Mouse (Mus musculus) midbrain, embryonic 13.5 days (tissue): ENCODE data around the gene Tnfrsf11a. TPM values are rescaled to one million over a fixed set of nuclear protein-coding genes. Genes with fewer than 3 reads are reported as not detected.
A peak's percentile ranks its signal among the peaks of the same experiment; 100 is the strongest.

Source experiments
- ATAC-seq: fragments of 200-750 bp; cut with Nextera tagmentation; 2 replicates; pipeline ENCODE4 v1.8.0; 2017; ENCODE audit warnings: mild to moderate bottlenecking, moderate TSS enrichment, moderate library complexity
- H3K27ac ChIP-seq: fragments of 300-500 bp; sonication (generic); 2 replicates; pipeline ENCODE4 v1.5.1; 2015; ENCODE audit warnings: inconsistent platforms, mild to moderate bottlenecking, moderate library complexity
- H3K27me3 ChIP-seq: fragments of 300-500 bp; sonication (generic); 2 replicates; pipeline ENCODE4 v1.6.1; 2015; ENCODE audit warnings: mild to moderate bottlenecking, inconsistent platforms
- H3K36me3 ChIP-seq: fragments of 300-500 bp; sonication (generic); 2 replicates; pipeline ENCODE4 v1.6.1; 2015; ENCODE audit warnings: mild to moderate bottlenecking, inconsistent platforms
- H3K4me1 ChIP-seq: fragments of 300-500 bp; sonication (generic); replicated peaks from 2 replicates; pipeline ENCODE4 v1.6.1; 2015; ENCODE audit warnings: inconsistent platforms
- H3K4me2 ChIP-seq: fragments of 300-500 bp; sonication (generic); replicated peaks from 2 replicates; pipeline ENCODE4 v1.6.1; 2015; ENCODE audit warnings: moderate library complexity, mild to moderate bottlenecking, inconsistent platforms
- H3K4me3 ChIP-seq: fragments of 300-500 bp; sonication (generic); replicated peaks from 2 replicates; pipeline ENCODE4 v1.5.1; 2015; ENCODE audit warnings: mild to moderate bottlenecking, inconsistent platforms
- H3K9ac ChIP-seq: fragments of 300-500 bp; sonication (generic); replicated peaks from 2 replicates; pipeline ENCODE4 v1.6.1; 2015; ENCODE audit warnings: mild to moderate bottlenecking, inconsistent platforms
- H3K9me3 ChIP-seq: fragments of 300-500 bp; sonication (generic); 2 replicates; pipeline ENCODE4 v1.6.1; 2016; ENCODE audit warnings: mild to moderate bottlenecking, inconsistent platforms
- WGBS: fragments of 180-500 bp; shearing (Covaris S2); methylation state at CpG from one replicate; pipeline ENCODE4 v1.1.7; 2015; 5-methylcytosine and 5-hydroxymethylcytosine counted together
- polyA plus RNA-seq: library from polyadenylated mRNA; unstranded; fragments of >200 nt; fragmentation: Nextera tagmentation; extraction: Ambion mirVana; gene quantifications from 2 replicates; pipeline ENCODE4 v1.2.1, GENCODE M21; 2015

Tnfrsf11a gene
- polyA plus RNA-seq, 1 experiment from 2014 or later, result 0.36 TPM

DNA sequence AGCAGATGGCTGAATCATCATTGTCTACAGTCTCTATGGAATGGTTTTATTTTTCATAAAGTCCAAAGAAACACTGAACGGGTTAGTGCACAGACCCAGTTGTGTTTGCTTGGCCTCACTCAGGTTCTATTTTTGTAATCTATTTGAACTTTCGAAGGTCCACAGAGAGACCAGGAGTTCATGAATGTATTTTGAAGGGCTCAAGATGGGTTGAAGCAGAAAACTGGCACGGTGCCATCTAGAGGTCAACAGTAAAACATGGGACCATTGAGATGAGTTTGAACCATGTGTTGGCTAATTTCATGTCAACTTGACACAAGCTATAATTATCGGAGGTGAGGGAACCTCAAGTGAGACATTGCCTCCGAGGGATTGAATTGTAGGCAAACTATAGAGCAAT lies 105.1 kb downstream of the Tnfrsf11a start:
- Histone ChIP-seq H3K9me3 (no peaks in the 10 kb centered on the region), H3K4me3 (no peak overlapping the region), H3K27me3 (no peaks in the 10 kb centered on the region), H3K36me3 (no peaks in the 10 kb centered on the region), H3K27ac (no peak overlapping the region), H3K9ac (no peak overlapping the region), H3K4me2 (no peak overlapping the region), H3K4me1 (peaks cover 10% of the 10 kb centered on the region)
- no peak for ATAC-seq
- 84% methylated on average over 5 of the region's 5 CpGs for WGBS

DNA sequence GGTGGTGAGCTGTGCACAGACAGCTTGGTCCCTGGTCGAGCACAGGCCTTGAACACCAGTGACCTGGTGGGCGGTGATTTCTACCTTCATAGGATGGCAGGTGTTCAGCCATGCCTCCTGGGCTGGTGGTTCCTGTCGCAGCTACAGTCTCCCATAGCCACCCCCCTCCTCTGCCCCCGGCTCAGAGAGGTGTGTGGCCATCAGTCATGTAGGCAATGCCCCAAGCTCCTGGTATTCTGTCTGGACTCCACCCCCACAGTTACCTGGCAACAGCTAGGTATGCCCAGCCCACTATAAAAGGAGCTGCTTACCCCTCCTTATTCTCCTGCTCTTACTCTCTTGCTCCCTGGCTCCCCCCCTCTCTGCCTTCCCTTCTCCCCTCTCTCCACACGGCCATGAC lies 105.8 kb downstream of the Tnfrsf11a start:
- H3K4me1 ChIP-seq, result 0 out of 2 replicates have a peak, but pooled peaks cover 3% of the 10 kb centered on the region
- H3K9me3 ChIP-seq, result no peaks in the 10 kb centered on the region
- no peak overlapping the region for H3K4me2 ChIP-seq
- H3K27me3 ChIP-seq, result no peaks in the 10 kb centered on the region
- no peak overlapping the region for H3K27ac ChIP-seq
- 74% methylated on average over 5 of the region's 5 CpGs for WGBS
- H3K4me3 ChIP-seq, result no peak overlapping the region
- H3K9ac ChIP-seq, result no peak overlapping the region
- no peaks in the 10 kb centered on the region for H3K36me3 ChIP-seq
- no peak for ATAC-seq

DNA sequence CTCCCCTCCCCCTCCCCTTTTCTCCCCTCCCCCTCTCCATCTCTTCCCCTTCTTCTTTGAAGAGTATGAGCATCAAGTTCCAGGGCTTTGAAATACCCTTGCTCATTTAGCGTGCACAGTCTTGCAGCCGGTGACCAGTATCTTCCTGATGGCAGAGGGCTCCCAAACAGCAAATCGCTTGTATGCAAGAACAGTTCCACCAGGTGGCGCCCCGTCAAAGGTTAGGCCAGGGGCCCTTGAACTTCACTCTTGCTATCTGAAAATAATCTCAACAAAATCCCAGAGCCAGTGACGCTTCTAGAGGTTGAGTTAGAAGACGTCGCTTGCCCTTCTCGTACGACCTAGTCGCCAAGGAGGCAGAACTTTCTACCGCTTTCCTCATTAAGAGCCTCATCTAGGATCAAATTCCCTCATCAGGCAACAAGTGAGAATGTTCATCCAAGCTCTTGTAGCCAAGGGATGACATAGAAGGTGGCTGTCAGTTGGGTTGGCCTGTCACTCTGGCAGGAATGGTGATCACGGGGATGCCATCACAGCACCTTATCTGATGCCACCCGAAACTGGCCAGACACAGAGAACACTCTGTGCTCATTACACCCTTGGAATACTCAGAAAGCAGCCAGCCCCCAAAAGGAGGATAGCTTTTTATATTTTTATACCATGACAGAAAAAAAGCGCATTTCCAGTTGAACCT lies 110.7 kb downstream of the Tnfrsf11a start:
- H3K4me2 ChIP-seq, result no peak overlapping the region
- no peaks in the 10 kb centered on the region for H3K36me3 ChIP-seq
- no peaks in the 10 kb centered on the region for H3K9me3 ChIP-seq
- H3K4me3 ChIP-seq, result no peak overlapping the region
- H3K27me3 ChIP-seq, result no peaks in the 10 kb centered on the region
- ATAC-seq, result 0 out of 2 replicates have a peak, but pooled peaks have one; percentile 62
- 42% methylated on average over 15 of the region's 15 CpGs for WGBS
- no peaks in the 10 kb centered on the region for H3K4me1 ChIP-seq
- H3K9ac ChIP-seq, result no peak overlapping the region
- H3K27ac ChIP-seq, result no peak overlapping the region

GRCm38 (mm10) chr1:105895019-105895418 lies 114.5 kb downstream of the Tnfrsf11a start:
- H3K27ac ChIP-seq, result no peak overlapping the region
- no peak overlapping the region for H3K9ac ChIP-seq
- H3K4me1 ChIP-seq, result no peaks in the 10 kb centered on the region
- no peak overlapping the region for H3K4me3 ChIP-seq
- H3K36me3 ChIP-seq, result no peaks in the 10 kb centered on the region
- 80% methylated on average over 5 of the region's 5 CpGs for WGBS
- no peaks in the 10 kb centered on the region for H3K27me3 ChIP-seq
- no peak overlapping the region for H3K4me2 ChIP-seq
- no peaks in the 10 kb centered on the region for H3K9me3 ChIP-seq
- ATAC-seq, result no peak

Other genes with a start within 250 kb of the Tnfrsf11a start
- gene Pign, start 117.0 kb upstream of the Tnfrsf11a start, polyA plus RNA-seq, result 12.1 and 13.1 TPM in 2 replicates
- 40.8 and 42.8 TPM in 2 replicates for gene Relch, start 116.9 kb upstream of the Tnfrsf11a start, polyA plus RNA-seq
- 2.1 and 2.2 TPM in 2 replicates for gene Zcchc2, start 209.7 kb downstream of the Tnfrsf11a start, polyA plus RNA-seq